Mouse (Mus musculus): Measurements from ENCODE around the gene Pomp.
"Not testable (repeated sequence)": the region's sequence is repeated elsewhere in the genome, so short reads cannot be mapped to it uniquely, and the experiment has no call there.

Gene Pomp

DNA sequence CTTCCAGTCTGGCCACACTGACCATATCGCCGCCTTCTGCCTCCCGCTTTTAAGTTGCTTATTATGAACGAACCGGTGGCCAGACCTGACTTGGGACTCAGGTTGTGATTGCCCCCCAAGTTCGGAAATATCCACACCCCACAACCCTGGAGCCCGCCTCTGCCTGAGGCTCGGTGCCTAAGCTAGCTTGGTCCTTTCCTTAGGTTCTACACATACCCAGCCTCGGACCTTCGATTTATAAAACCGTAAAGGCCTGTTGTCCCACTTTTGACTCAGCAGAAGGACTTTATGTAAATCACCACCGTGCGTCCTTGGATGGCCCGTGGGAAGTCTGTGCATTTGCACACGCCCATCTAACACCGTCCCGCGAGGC lies 199 bp upstream of the Pomp start:
- DNase-seq (ENCODE audit: low spot score) = no peak

DNA sequence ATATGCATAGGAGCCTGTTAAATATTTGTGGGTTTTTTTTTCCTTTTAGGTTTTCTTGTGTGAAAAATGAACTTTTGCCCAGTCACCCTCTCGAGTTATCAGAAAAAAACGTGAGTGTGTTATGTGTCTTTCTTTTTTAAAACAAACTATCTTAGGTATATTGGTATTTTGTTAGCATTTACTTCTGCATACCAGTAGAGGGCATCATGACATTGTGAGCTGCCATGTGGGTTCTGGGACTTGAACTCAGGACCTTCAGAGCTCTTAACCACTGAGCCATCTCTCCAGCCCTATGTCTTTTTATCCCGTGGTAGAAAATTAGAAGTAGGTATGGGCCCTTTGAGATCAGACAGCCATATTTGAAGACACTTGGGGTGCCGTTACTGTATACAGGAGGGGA lies 8.4 kb downstream of the Pomp start:
- DNase-seq (ENCODE audit: low spot score) = no peak

GRCm38 (mm10) chr5:147869568-147869967 lies 9.3 kb downstream of the Pomp start:
- DNase-seq (ENCODE audit: low spot score) = no peak

- no peak for DNase-seq (ENCODE audit: low spot score)
Observed at GRCm38 (mm10) chr5:147870296-147870695, 10.0 kb downstream of the Pomp start.

- no peak for DNase-seq (ENCODE audit: low spot score)
Observed at GRCm38 (mm10) chr5:147871091-147871820, 11.0 kb downstream of the Pomp start.

GRCm38 (mm10) chr5:147874491-147875065 lies 14.3 kb downstream of the Pomp start:
- no peak for DNase-seq (ENCODE audit: low spot score)

DNA sequence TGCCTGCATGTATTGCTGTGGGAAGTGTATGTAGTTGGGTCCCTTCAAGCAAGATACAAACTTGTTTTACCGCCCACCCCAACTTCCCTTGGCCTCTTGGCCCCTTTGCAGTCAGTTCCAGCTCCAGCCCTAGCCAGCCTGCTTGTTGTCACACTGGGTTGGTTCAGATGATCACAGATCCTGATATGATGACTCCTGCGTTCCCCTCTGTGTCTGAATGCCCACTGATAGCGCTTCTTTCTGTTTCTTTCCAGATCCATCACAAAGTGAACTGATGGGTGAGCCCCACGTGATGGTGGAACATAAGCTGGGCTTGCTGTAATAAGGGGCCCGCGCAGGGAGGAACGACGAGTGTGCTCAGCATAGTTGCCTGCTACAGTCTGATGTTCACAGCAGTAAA lies 14.9 kb downstream of the Pomp start:
- no peak for DNase-seq (ENCODE audit: low spot score)

- DNase-seq (ENCODE audit: low spot score) = no peak
Observed at GRCm38 (mm10) chr5:147877520-147877919, 17.3 kb downstream of the Pomp start.

DNA sequence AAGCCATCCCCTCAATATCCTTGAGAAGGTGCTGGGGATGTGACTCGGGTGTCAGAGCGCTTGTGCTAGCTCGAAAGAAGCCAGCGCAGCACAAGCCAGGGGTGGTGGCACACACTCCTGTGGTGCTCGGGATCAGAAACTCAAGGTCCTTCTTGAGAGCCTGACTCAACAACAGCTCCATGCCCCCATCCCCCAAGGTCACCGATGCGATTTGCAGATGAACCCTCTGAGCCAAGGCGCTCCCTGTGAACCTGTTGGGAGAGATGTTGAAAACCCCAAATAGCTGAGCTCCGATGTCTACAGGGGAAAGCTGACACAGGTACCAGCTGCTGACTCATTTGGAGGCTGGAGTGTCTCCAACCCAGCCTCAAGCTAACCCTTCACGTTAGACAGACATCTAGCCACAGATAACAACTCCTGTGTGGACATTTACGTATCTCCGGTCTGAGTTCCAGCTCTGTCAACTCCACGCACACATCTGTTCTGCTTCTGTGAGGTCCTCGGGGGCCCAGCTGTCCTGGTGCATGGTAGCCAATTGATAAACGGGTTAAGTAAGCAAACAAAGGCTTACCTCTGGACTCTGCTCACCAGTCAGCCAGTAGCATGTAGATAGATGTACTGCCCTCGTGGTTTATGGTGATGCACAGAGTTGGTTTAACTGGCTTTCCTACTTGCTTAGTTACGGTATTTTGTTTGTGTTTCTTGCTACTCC lies 19.9 kb downstream of the Pomp start:
- DNase-seq (ENCODE audit: low spot score) = no peak

GRCm38 (mm10) chr5:147883581-147883980 lies 23.3 kb downstream of the Pomp start:
- no peak for DNase-seq (ENCODE audit: low spot score)

DNA sequence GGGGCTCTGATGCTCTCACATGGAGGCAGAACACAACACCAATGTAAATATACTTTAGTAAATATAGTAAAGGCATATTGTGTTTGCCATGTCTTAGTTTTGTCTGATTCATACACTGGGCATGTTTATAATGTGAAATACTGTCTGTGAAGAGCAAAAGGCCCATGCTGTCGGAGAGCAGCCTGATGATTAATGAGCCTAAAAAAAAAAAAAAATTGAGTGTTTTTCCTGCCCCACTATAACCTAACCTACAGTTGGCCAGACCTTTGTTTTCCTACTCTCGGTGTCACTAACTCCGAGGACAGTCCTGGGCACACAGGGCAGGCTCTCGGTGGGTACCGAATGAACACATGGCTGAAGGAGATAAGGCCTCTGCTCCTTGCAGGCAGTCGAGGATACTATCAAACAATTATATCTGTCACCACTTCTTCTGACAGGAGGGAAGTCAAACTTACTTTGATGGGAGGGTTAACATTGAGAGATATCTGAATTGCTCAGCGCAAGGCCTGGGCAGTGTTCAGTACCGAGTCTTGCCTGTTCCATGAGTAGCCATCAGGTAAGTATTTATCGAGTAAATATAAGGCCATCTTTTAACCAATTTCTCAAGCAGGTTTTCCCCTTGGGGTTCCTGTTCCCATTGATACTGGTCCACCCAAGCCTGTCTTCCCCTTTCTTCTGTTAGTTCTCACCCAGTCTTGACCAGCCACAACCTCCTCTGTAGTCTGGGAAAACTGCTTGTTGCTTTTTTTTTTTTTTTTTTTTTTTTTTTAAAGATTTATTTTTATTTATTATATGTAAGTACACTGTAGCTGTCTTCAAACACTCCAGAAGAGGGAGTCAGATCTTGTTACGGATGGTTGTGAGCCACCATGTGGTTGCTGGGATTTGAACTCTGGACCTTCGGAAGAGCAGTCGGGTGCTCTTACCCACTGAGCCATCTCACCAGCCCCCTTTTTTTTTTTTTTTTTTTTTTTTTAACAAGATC lies 28.3 kb downstream of the Pomp start:
- DNase-seq (ENCODE audit: low spot score) = no peak

DNA sequence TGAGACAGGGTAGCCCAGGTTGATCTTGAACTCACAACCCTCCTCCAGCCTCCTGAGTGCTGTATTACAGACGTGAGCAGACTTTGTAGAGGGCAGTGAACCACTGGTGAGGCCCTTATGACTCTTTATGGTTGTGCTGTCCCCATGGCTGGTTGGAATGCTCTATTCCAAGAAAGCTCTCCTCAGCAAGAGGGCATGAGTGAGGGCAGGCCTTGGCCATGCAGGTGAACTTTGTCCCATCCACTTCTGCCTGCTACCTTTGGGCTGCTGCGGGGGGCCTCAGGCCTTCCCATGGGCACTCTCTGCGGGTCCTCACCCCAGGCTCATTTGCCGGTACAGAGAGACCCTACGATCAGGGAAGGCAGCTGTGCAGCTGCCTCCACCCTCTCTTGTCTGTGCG lies 32.5 kb downstream of the Pomp start:
- DNase-seq (ENCODE audit: low spot score) = no peak

- no peak for DNase-seq (ENCODE audit: low spot score)
Observed at GRCm38 (mm10) chr5:147893143-147893542, 32.9 kb downstream of the Pomp start.

- DNase-seq (ENCODE audit: low spot score) = peak; percentile 68
Observed at GRCm38 (mm10) chr5:147893766-147894454, 33.6 kb downstream of the Pomp start.

- DNase-seq (ENCODE audit: low spot score) = peak; percentile 93
Observed at GRCm38 (mm10) chr5:147894455-147895076, 34.3 kb downstream of the Pomp start, which contains the start of gene Slc46a3. TSS of gene Slc46a3 (minus strand) at chr5:147894815.

DNA sequence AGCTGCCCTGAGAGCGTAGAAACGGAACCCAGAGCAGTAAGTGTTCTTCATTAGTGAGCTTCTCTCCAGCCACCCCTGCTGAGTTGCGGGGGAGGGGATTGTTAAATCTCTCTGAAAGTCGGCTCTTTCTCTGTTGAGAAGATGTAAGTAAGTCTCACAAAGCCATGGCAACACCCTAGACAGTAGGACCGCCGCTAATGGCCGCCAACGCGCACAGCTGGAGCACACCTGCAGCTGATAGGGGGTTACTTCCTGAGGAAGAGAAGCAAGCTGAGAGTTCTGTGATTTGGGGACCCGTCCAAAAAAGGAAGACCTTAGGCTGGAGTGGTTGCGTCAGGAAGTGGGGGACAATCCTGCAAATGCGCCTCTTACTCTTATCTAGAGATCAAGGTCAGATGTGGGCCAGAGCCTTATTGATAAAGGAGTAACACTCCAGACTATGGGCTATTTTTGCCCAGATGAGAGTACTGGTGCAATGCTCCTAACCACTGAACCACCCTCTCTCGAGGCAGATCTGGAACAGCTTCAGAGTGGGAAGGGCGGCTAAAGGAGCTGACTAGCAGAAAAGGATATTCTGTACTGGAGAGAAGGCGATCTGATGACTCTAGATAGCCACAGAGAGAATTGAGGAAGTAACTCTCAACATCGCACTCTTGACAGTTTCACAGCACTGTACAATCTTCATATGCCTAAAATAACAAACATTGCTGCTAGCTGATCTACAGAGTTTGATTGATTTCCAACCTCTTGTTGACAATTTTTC lies 35.4 kb downstream of the Pomp start:
- no peak for DNase-seq (ENCODE audit: low spot score)

GRCm38 (mm10) chr5:147896501-147896900 lies 36.2 kb downstream of the Pomp start:
- not testable (repeated sequence) for DNase-seq (ENCODE audit: low spot score)

GRCm38 (mm10) chr5:147898254-147898653 lies 38.0 kb downstream of the Pomp start:
- DNase-seq (ENCODE audit: low spot score) = no peak

DNA sequence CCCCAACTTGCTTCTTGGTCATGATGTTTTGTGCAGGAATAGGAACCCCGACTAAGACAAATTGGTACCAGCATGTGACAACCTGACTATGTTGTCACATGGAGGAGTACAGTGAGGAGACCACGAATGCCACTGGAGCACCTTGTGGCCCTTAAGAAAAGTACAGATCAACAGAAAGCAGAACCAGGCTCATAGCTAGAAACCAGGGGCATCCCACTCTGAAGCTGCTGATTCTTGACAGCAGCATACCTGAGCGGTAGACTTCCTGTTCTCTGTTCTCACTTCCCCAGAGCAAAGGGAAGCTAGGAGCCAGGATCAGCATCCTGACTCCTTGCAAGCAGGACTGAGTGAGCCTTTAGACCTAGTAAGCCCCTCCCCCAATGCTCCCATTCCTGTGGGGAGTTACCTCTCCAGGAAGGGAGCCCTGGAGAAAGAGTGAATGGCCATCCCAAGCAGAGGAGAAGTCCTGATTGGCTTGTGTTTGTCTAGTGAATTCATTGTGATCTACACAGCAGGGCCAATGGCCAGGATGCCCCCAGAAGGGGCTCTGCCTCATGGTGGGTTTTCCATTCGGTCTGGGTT lies 38.8 kb downstream of the Pomp start:
- DNase-seq (ENCODE audit: low spot score) = no peak
